Mouse (Mus musculus): ENCODE data around the gene Rbm39.

- TF ChIP-seq TAL1 (IDR thresholded peaks at IDR 0.05; ENCODE audit: low read length) (no peak), GATA1 (IDR thresholded peaks at IDR 0.05; ENCODE audit: low read length) (no peak)
These were observed 49.1 kb upstream of the Rbm39 start for GRCm38 (mm10) chr2:156229171-156229570.
